Comparison of ENCODE assay signal across 11 mouse cellular contexts in the genomic region with DNA sequence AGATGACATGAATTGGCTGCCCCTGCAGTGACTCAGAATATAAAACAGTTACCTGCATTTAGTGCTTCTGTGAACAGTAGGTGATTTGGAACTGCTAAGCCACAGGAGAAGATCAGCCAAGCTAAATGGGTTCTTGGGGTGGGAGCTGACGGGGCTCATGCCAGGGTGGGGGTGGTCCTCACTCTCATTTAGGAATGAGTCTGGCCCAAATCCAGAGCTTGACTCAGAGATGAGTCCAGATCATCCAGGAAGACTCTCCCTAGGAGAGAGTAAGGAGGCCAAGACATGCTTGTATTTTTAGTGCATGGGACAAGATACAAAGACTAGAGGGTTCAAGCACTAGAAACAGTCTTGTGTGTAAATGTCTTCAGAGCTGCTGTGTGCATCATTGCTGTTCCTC.
"Had no signal": no experiment of that assay in that cellular context is flagged by ENCODE, and none has a peak within 500 bp of the region (broad histone marks: within the 10 kb centered on the region; RNA-seq: fewer than 3 reads in every experiment).

No protein-coding gene starts in this region.

- DNase-seq: retina, postnatal 1 day; right cerebral cortex, adult 18-20 months; right cerebral cortex, postnatal 14 days; right cerebral cortex, postnatal 25 days; right cerebral cortex, postnatal 4 days; spleen, adult 18-20 months; thymus, adult 18-20 months; thymus, adult 2 months; thymus, postnatal 25 days; thymus, postnatal 36 days; thymus, postnatal 4 days had no signal
